Mouse (Mus musculus) limb, embryonic 15.5 days (tissue): ENCODE data around the gene 1700016K19Rik. TPM values are rescaled to one million over a fixed set of nuclear protein-coding genes. Genes with fewer than 3 reads are reported as not detected.

Source experiments
- ATAC-seq: fragments of 200-750 bp; cut with Nextera tagmentation; 2 replicates; pipeline ENCODE4 v1.8.0; 2017; ENCODE audit warnings: low read depth, moderate TSS enrichment; ENCODE audit not compliant: insufficient number of reproducible peaks, low FRiP score, low TSS enrichment
- H3K27ac ChIP-seq: fragments of 300-500 bp; sonication (generic); 2 replicates; pipeline ENCODE4 v1.5.1; 2015; ENCODE audit warnings: moderate library complexity, mild to moderate bottlenecking, inconsistent platforms
- H3K27me3 ChIP-seq: fragments of 300-500 bp; sonication (generic); 2 replicates; pipeline ENCODE4 v1.6.1; 2015; ENCODE audit warnings: inconsistent platforms
- H3K36me3 ChIP-seq: fragments of 300-500 bp; sonication (generic); 2 replicates; pipeline ENCODE4 v1.6.1; 2015; ENCODE audit warnings: inconsistent platforms
- H3K4me1 ChIP-seq: fragments of 300-500 bp; sonication (generic); 2 replicates; pipeline ENCODE4 v1.6.1; 2015; ENCODE audit warnings: inconsistent platforms
- H3K4me2 ChIP-seq: fragments of 300-500 bp; sonication (generic); 2 replicates; pipeline ENCODE4 v1.6.1; 2015; ENCODE audit warnings: mild to moderate bottlenecking, inconsistent platforms
- H3K4me3 ChIP-seq: fragments of 300-500 bp; sonication (generic); 2 replicates; pipeline ENCODE4 v1.5.1; 2015; ENCODE audit warnings: mild to moderate bottlenecking, inconsistent platforms
- H3K9ac ChIP-seq: fragments of 300-500 bp; sonication (generic); 2 replicates; pipeline ENCODE4 v1.6.1; 2015; ENCODE audit warnings: inconsistent platforms
- H3K9me3 ChIP-seq: fragments of 300-500 bp; sonication (generic); 2 replicates; pipeline ENCODE4 v1.6.1; 2016; ENCODE audit warnings: inconsistent platforms
- WGBS: fragments of 180-500 bp; shearing (Covaris S2); methylation state at CpG from one replicate; pipeline ENCODE4 v1.1.7; 2015; 5-methylcytosine and 5-hydroxymethylcytosine counted together
- polyA plus RNA-seq: library from polyadenylated mRNA; unstranded; fragments of >200 nt; fragmentation: Nextera tagmentation; extraction: Ambion mirVana; gene quantifications from 2 replicates; pipeline ENCODE4 v1.2.1, GENCODE M21; 2015

1700016K19Rik gene
- polyA plus RNA-seq, 1 experiment from 2014 or later, result 1.1 TPM

DNA sequence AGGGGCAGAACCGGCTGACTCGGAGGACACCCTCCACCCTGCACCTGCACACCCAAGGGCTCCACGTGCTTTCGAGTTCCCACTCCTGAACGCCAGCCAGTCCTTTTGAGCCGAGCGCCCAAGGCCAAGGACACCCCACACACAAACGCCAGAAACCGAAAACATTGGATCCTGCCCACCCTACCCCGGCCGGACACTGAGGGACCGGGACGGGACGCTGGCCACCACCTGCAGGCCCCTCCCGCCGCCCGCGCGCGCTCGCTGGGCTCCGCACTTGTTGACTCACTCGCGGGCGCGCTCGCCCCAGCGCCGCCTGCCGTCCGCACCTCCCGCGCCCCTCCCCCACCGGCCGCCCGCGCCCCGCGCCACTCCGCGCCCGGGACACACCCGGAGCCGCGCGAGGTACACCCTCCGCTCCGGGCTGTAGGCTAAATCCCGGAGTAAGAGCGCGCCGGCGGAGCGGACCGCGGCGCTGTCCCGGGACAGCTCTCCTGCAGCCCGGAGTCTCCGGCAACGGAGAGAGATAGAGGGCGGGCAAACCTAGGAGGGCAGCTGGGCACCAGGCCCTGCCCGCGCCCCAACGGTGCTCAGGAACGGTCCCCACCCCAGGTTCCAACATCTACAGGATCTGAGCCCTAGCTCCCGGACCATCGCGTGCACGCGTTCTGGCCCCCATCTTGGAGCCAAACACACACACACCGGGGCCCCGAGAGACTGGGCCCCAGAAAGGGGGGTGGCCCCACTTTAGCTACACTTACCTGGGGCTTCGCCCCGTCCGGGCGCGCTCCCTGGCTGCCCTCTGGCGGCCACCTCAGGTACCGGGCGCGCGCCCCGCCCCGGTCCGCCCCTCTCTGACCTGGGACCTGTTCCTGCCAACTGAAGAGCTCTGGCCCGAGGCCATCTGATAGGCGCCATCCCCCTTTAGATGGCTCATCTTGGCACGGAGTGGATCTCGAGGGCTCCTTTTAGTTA, 33.0 kb upstream of the 1700016K19Rik start:
- Histone ChIP-seq H3K27ac (peak overlapping the region; percentile 24; the same call in 1 of the 2 replicates), H3K27me3 (peaks cover 17% of the 10 kb centered on the region), H3K36me3 (no peaks in the 10 kb centered on the region), H3K9me3 (no peaks in the 10 kb centered on the region), H3K4me3 (peak overlapping the region; percentile 62), H3K4me1 (peaks cover 25% of the 10 kb centered on the region), H3K4me2 (peak overlapping the region; percentile 97), H3K9ac (peak overlapping the region; percentile 47)
- WGBS, result under 1% methylated on average over 83 of the region's 90 CpGs
- ATAC-seq, result peak; percentile 62

DNA sequence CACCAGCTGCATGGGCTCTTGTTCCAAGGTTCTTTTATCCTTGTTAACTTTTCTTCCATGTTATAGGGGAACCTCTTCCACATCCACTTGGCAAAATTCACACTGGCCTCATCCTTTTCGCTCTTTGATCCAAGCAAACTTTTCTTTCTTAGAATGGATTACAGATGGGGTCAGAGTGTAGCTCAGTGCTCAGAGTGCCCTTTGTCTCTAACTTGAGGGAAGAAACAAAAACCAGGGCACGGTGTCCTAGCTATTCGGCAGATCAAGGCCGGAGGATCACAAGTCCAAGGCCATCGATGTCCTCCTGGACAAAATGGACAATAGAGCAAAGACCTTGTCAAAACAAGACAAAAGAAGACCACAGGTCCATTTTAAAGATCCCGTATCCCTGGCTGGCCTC, 31.0 kb upstream of the 1700016K19Rik start:
- H3K9ac ChIP-seq, result no peak overlapping the region
- ATAC-seq, result no peak
- H3K36me3 ChIP-seq, result no peaks in the 10 kb centered on the region
- 89% methylated on average over 6 of the region's 6 CpGs for WGBS
- H3K27me3 ChIP-seq, result peaks cover 17% of the 10 kb centered on the region
- no peak overlapping the region for H3K4me2 ChIP-seq
- no peak overlapping the region for H3K27ac ChIP-seq
- no peak overlapping the region for H3K4me3 ChIP-seq
- H3K9me3 ChIP-seq, result no peaks in the 10 kb centered on the region
- H3K4me1 ChIP-seq, result peaks cover 27% of the 10 kb centered on the region

DNA sequence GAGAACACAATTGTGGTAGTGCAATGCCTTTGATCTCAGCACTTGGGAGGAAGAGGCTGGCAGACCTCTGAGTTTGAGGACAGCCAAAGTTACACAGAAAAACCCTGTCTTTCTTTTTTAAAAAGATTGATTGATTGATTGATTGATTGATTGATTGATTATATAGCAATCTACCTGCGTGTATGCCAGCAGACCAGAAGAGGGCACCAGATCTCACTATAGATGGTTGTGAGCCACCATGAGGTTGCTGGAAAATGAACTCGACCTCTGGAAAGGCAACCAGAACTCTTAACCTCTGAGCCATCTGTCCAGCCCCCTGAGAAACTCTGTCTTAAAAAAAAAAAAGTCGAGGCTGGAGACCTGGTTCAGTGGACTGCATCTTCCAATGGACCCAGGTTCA, 29.1 kb upstream of the 1700016K19Rik start:
- no peak for ATAC-seq
- Histone ChIP-seq H3K9me3 (no peaks in the 10 kb centered on the region), H3K4me2 (no peak overlapping the region), H3K27ac (no peak overlapping the region), H3K9ac (no peak overlapping the region), H3K4me3 (no peak overlapping the region), H3K36me3 (no peaks in the 10 kb centered on the region), H3K4me1 (peaks cover 18% of the 10 kb centered on the region), H3K27me3 (peaks cover 9% of the 10 kb centered on the region)
- WGBS, result 22% methylated on average over 3 of the region's 3 CpGs

DNA sequence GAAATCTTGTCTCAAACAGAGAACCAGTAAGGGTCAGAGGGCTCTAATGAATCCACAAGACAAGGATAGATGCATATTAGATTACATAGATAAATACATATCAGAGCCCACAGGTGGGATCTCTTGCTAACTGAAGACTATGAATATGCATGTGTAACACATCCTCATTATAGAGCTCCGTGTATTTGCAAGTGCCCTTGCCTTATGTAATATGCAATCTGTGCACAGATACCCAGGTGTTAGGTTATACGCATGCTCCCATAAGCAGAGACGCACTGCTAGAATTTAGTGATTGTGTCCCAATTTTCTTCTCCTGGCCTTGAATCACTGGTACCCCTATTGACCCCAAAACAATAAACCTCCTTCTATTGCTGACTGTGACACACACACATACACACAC, 27.5 kb upstream of the 1700016K19Rik start:
- ATAC-seq, result no peak
- peaks cover 6% of the 10 kb centered on the region for H3K4me1 ChIP-seq
- 0 out of 2 replicates have a peak, but pooled peaks cover 3% of the 10 kb centered on the region for H3K27me3 ChIP-seq
- no peak overlapping the region for H3K27ac ChIP-seq
- no peak overlapping the region for H3K4me3 ChIP-seq
- H3K9me3 ChIP-seq, result no peaks in the 10 kb centered on the region
- H3K9ac ChIP-seq, result no peak overlapping the region
- WGBS, result 85% methylated on average over 3 of the region's 3 CpGs
- H3K36me3 ChIP-seq, result no peaks in the 10 kb centered on the region
- H3K4me2 ChIP-seq, result no peak overlapping the region

DNA sequence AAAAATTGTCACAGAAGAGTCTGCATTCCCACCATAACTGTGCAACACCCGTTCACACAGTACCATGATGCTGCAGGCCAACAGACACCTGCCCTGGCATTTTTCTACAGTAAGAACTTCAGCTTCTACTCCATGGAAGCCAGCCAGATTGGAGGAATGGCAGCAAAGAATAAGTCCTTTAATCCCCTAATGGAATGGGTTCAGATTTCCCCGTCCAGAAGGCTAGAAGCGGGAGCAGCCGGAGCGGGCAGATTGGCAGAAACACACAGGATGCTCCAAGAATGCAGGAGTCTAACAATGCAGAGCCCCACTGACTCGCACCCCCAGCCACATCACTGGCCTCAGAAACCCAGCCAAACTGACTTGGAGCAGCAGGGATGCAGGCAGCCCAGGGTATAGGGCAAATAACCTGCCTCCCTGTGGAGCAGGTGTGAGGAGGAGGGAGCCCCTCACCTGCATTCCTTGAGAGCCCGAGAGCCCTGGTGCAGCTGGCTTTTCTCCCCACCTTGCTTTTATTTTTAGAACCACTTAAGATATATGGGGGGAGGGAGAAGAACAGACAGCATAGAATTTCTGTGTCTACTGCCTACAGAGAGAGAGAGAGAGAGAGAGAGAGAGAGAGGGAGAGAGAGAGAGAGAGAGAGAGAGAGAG, 26.7 kb upstream of the 1700016K19Rik start:
- no peaks in the 10 kb centered on the region for H3K9me3 ChIP-seq
- WGBS, result 19% methylated on average over 7 of the region's 7 CpGs
- no peak overlapping the region for H3K4me2 ChIP-seq
- no peaks in the 10 kb centered on the region for H3K27me3 ChIP-seq
- H3K4me1 ChIP-seq, result 0 out of 2 replicates have a peak, but pooled peaks cover 4% of the 10 kb centered on the region
- H3K36me3 ChIP-seq, result no peaks in the 10 kb centered on the region
- no peak for ATAC-seq
- no peak overlapping the region for H3K4me3 ChIP-seq
- H3K9ac ChIP-seq, result no peak overlapping the region
- no peak overlapping the region for H3K27ac ChIP-seq

DNA sequence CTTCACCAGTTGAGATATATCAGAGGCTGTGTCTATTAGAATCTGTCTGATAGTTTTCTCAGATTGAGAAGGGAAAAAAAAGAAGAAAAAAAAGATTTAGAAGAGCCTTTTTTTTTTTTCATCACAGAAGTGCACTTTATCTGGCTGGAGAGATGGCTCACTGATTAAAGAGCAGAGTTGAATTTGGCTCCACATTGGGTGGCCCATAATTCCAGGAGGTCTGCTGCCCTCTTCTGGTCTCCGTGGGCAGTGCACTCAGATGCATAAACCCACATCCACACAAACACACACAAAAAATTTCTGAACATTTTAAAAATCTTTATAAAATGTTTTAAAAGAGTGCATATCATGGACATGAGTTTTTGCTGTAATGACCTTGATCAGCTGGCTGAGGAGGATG, 25.7 kb upstream of the 1700016K19Rik start:
- H3K27ac ChIP-seq, result no peak overlapping the region
- no peaks in the 10 kb centered on the region for H3K27me3 ChIP-seq
- no peaks in the 10 kb centered on the region for H3K36me3 ChIP-seq
- 89% methylated on average over 1 of the region's 1 CpGs for WGBS
- H3K9me3 ChIP-seq, result no peaks in the 10 kb centered on the region
- ATAC-seq, result no peak
- no peak overlapping the region for H3K9ac ChIP-seq
- H3K4me3 ChIP-seq, result no peak overlapping the region
- H3K4me1 ChIP-seq, result 0 out of 2 replicates have a peak, but pooled peaks cover 4% of the 10 kb centered on the region
- H3K4me2 ChIP-seq, result no peak overlapping the region

DNA sequence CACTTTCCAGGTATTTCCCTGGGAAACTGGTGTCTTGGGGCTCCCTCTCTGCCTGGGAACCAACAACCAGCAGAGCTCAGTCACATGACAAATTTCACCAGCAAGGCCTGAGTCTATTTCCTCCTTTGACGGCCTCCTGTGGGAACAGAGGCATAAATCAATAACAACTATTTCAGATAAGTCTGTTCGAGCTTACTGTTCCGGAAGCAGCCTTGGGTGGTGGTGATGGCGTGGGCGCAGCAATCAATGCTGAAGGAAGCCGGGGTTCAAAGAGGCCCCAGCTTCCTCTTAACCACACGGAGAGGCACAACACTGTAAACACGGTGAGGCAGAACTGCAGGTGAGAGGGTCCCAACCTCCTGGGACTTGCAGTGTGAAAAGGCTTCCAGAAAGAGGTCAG, 23.0 kb upstream of the 1700016K19Rik start:
- H3K9me3 ChIP-seq, result no peaks in the 10 kb centered on the region
- no peak for ATAC-seq
- H3K36me3 ChIP-seq, result no peaks in the 10 kb centered on the region
- WGBS, result 53% methylated on average over 8 of the region's 8 CpGs
- H3K4me3 ChIP-seq, result no peak overlapping the region
- H3K27ac ChIP-seq, result no peak overlapping the region
- H3K9ac ChIP-seq, result no peak overlapping the region
- 0 out of 2 replicates have a peak, but pooled peaks cover 4% of the 10 kb centered on the region for H3K4me1 ChIP-seq
- H3K4me2 ChIP-seq, result no peak overlapping the region
- no peaks in the 10 kb centered on the region for H3K27me3 ChIP-seq

DNA sequence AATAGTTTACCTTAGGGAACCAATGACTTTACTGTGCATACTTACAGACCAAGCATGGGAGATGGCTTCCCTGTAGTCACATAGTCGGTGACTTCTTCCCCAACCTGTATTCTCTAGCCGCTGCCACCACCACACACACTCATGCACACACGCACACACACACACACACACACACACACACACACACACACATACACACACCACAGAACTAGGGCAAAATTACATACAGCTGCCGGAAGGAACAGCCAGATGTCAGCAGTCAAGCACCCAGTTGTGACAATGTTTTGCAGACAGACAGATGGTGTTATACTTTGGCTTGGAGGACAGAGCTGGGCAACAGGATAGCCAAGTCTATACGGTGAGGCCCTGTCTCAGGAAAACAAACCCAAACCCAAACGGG, 21.7 kb upstream of the 1700016K19Rik start:
- Histone ChIP-seq H3K27ac (no peak overlapping the region), H3K9me3 (no peaks in the 10 kb centered on the region), H3K4me2 (no peak overlapping the region), H3K4me1 (0 out of 2 replicates have a peak, but pooled peaks cover 2% of the 10 kb centered on the region), H3K27me3 (no peaks in the 10 kb centered on the region), H3K9ac (no peak overlapping the region), H3K36me3 (no peaks in the 10 kb centered on the region), H3K4me3 (no peak overlapping the region)
- 67% methylated on average over 6 of the region's 6 CpGs for WGBS
- ATAC-seq, result no peak

DNA sequence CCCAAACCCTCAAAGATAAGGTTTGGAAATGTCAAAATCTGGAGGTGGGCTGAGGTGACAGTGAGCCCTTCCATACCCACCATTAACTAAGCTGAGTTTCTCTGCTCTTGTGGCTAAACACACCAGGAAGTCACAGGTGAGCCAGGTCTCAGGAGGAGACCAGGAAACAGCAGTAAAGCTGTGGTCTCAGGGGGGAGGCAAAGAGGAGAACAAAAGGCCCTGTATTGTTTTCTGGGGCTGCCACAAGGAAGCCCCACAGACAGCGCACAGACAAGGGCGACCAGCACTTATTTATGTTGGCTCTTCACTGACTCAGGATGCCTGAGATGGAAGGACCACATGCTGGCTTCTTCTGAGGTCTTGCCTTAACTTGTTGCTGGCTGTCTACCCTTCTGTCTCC, 19.3 kb upstream of the 1700016K19Rik start:
- Histone ChIP-seq H3K9ac (no peak overlapping the region), H3K4me2 (no peak overlapping the region), H3K9me3 (no peaks in the 10 kb centered on the region), H3K4me1 (no peaks in the 10 kb centered on the region), H3K4me3 (no peak overlapping the region), H3K36me3 (no peaks in the 10 kb centered on the region), H3K27me3 (no peaks in the 10 kb centered on the region), H3K27ac (no peak overlapping the region)
- 31% methylated on average over 2 of the region's 2 CpGs for WGBS
- no peak for ATAC-seq

DNA sequence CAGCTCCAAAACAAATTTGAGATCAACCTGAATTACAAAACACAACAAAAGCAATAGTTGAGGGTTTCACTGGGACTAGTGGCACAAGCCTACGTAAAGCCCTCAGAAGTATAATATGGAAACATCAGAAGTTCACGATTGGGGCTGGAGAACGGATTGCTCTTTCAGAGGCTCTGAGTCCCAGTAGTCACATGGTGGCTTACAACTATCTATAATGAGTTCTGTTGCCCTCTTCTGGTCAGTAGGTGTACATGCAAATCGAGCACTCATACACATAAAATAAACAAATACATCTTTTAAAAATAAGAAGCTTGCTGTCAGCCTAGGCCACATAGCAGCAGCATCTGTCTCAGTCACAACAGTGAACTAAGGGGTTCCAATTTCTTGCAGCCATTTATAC, 16.5 kb upstream of the 1700016K19Rik start:
- no peaks in the 10 kb centered on the region for H3K27me3 ChIP-seq
- no peaks in the 10 kb centered on the region for H3K4me1 ChIP-seq
- H3K4me3 ChIP-seq, result no peak overlapping the region
- H3K4me2 ChIP-seq, result no peak overlapping the region
- H3K9me3 ChIP-seq, result no peaks in the 10 kb centered on the region
- no peak overlapping the region for H3K9ac ChIP-seq
- no peaks in the 10 kb centered on the region for H3K36me3 ChIP-seq
- no peak overlapping the region for H3K27ac ChIP-seq
- ATAC-seq, result no peak
- 75% methylated on average over 4 of the region's 4 CpGs for WGBS

DNA sequence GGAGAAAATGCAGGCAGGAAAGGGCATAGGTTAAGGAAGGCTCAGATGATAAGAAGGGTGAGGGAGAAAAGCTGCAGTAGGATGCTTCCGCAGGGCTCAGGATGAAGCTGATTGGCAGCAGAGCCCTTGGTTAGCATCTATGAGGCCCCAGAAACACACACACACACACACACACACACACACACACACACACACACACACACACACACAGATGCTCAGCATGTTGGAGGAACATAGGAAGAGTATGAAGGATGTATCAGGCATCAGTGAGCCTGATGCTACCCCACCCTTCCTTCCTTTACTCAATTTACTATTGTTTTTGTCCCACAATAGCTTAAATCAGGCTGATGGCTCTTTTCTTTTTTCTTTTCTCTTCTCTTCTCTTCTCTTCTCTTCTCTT, 15.1 kb upstream of the 1700016K19Rik start:
- Histone ChIP-seq H3K4me3 (no peak overlapping the region), H3K27ac (no peak overlapping the region), H3K4me2 (no peak overlapping the region), H3K36me3 (no peaks in the 10 kb centered on the region), H3K9me3 (no peaks in the 10 kb centered on the region), H3K27me3 (no peaks in the 10 kb centered on the region), H3K4me1 (no peaks in the 10 kb centered on the region), H3K9ac (no peak overlapping the region)
- 82% methylated on average over 1 of the region's 1 CpGs for WGBS
- no peak for ATAC-seq

DNA sequence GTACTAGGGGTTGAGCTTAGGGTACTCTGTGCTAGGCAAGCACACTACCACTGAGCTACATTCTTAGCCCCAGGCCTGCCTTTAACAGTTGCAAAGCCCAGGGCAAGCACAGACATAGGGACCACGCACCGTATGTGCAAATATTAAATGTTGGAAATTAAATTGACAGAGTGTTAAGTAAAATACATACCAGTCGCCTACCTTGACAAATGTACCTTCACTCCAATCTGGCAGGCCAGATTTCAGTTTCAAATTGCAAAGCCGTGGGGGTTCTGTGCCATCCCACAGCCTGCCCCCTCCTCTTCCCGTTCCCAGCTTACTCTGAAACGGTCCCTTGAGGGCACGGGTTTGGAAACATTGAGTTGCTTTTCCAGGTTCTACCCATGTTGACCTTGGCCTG, 13.8 kb upstream of the 1700016K19Rik start:
- Histone ChIP-seq H3K9ac (no peak overlapping the region), H3K27me3 (no peaks in the 10 kb centered on the region), H3K36me3 (no peaks in the 10 kb centered on the region), H3K9me3 (no peaks in the 10 kb centered on the region), H3K4me2 (no peak overlapping the region), H3K27ac (no peak overlapping the region), H3K4me3 (no peak overlapping the region), H3K4me1 (no peaks in the 10 kb centered on the region)
- ATAC-seq, result no peak
- 52% methylated on average over 7 of the region's 7 CpGs for WGBS
